Mouse (Mus musculus) thymus, adult 2 months (tissue): ENCODE measurements around the gene Klhl23.

Experiments
- CTCF ChIP-seq: fragments of 200-500 bp; IDR thresholded peaks from 2 replicates; pipeline ENCODE4 v1.5.1; 2012; ENCODE audit warnings: mild to moderate bottlenecking, control low read depth, low read length, moderate library complexity, borderline replicate concordance; ENCODE audit not compliant: control insufficient read depth, poor library complexity, insufficient read depth; ENCODE audit errors: extremely low read depth
- POLR2A ChIP-seq: fragments of 200-500 bp; IDR thresholded peaks from 2 replicates; pipeline ENCODE4 v1.6.1; 2012; ENCODE audit warnings: mild to moderate bottlenecking, low read length, control low read depth, moderate library complexity; ENCODE audit not compliant: control insufficient read depth, poor library complexity, insufficient read depth; ENCODE audit errors: extremely low read depth

DNA sequence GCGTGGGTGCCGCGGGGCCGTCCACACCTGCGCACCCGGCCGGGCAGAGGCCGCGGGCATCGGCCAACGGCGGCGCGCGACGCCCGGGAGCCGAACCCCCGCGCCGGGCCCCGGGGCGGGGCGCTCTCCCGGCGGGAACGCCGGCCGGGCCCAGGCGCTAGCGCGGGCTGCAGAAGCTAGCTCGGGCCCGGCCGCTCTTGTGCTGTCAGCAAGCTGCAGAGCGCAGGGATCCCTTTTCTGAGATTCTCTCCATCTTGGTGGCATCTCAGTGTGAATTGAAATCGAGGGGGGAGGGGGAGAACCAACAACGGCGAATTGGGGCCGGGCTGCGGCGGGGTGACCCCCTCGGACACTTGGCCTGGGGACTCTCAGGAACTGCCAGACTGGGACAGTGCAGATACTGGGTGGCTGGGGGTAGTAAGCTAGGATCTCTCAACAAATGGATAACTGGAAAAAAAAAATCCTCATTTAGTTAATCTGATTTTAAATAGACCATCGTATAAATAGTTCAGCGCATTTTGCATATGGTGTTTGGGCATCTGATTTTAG, 1.5 kb downstream of the Klhl23 start:
- TF ChIP-seq CTCF (no peak), POLR2A (no peak)
